Mouse (Mus musculus) gonadal fat pad, adult 2 months (tissue): ENCODE data around the gene 6030458C11Rik. TPM values are rescaled to one million over a fixed set of nuclear protein-coding genes. Genes with fewer than 3 reads are reported as not detected.

Experiments used
- DNase-seq: peaks from one replicate; pipeline ENCODE4 v3.0.0-alpha.2; 2012; ENCODE audit warnings: low read depth
- polyA plus RNA-seq: library from polyadenylated mRNA; depleted of rRNA; stranded (reverse); fragments of >200 nt; gene quantifications from 2 replicates; pipeline ENCODE4 v1.2.3, GENCODE M21; 2012; rRNA removed

6030458C11Rik gene
- polyA plus RNA-seq, 1 experiment: 11.0 TPM

GRCm38 (mm10) chr15:12760747-12761146 lies 63.7 kb downstream of the 6030458C11Rik start:
- no peak for DNase-seq

- DNase-seq: no peak
Observed at GRCm38 (mm10) chr15:12758461-12758860, 66.0 kb downstream of the 6030458C11Rik start.

Other genes starting within 250 kb of the 6030458C11Rik start
- 17.6 and 23.9 TPM in 2 replicates for gene Pdzd2, start 84.7 kb downstream of the 6030458C11Rik start, polyA plus RNA-seq
- gene Drosha, start 166 bp upstream of the 6030458C11Rik start, polyA plus RNA-seq: 11.3 and 15.2 TPM in 2 replicates